In genomic region chr12:78170178-78170577, GRCm38 (mm10) we compare ENCODE assay signal across 25 mouse cellular contexts. TPM values are rescaled to one million over a fixed set of nuclear protein-coding genes. Genes with fewer than 3 reads are reported as not detected.
DNase-seq lines count a peak whose midpoint lies in the region; ATAC-seq and TF ChIP-seq lines count a peak whose summit lies in the region.
"Had no signal": no experiment of that assay in that cellular context is flagged by ENCODE, and none has a peak within 500 bp of the region (broad histone marks: within the 10 kb centered on the region; RNA-seq: fewer than 3 reads in every experiment).

No protein-coding gene starts in this region.

- H3K27ac ChIP-seq in MEL (ENCODE audit: control insufficient read depth, low read depth, low read length), result no peak overlapping the region
- no peak overlapping the region for H3K27ac ChIP-seq in forebrain, embryonic 15.5 days (replicated peaks)
- H3K27ac ChIP-seq: embryonic facial prominence, embryonic 10.5 days; embryonic facial prominence, embryonic 12.5 days; forebrain, embryonic 13.5 days had no signal

- no peak overlapping the region for H3K4me2 ChIP-seq in forebrain, embryonic 15.5 days (replicated peaks)
- H3K4me2 ChIP-seq: embryonic facial prominence, embryonic 12.5 days; forebrain, embryonic 13.5 days had no signal

- no peak overlapping the region for H3K4me3 ChIP-seq in MEL (ENCODE audit: control insufficient read depth in 1 of 2, insufficient read depth in 1 of 2, low read depth in 2 of 2, low read length in 2 of 2)
- H3K4me3 ChIP-seq in forebrain, embryonic 15.5 days, result no peak overlapping the region
- H3K4me3 ChIP-seq: embryonic facial prominence, embryonic 10.5 days; embryonic facial prominence, embryonic 12.5 days; forebrain, embryonic 13.5 days had no signal

- no peak for TF ChIP-seq POLR2A in MEL (IDR thresholded peaks at IDR 0.05; ENCODE audit: control insufficient read depth in 1 of 2, insufficient read depth in 1 of 2, low read depth in 1 of 2, low read length in 2 of 2, poor library complexity in 1 of 2)

- TF ChIP-seq CTCF in MEL (IDR thresholded peaks at IDR 0.05 in 2 of 3, conservative IDR thresholded peaks at IDR 0.05 in 1 of 3; ENCODE audit: control insufficient read depth in 1 of 3, insufficient read depth in 1 of 3, low read depth in 2 of 3, low read length in 3 of 3, poor library complexity in 1 of 3, severe bottlenecking in 1 of 3), result no peak

- no peak overlapping the region for H3K9ac ChIP-seq in MEL (ENCODE audit: control insufficient read depth, low read depth, low read length, poor library complexity, severe bottlenecking)
- no peak overlapping the region for H3K9ac ChIP-seq in forebrain, embryonic 15.5 days (replicated peaks)
- H3K9ac ChIP-seq: embryonic facial prominence, embryonic 12.5 days; forebrain, embryonic 13.5 days had no signal

- peak; percentile 19 for DNase-seq in 416B (ENCODE audit: low read depth)
- DNase-seq in MEL (ENCODE audit: low read depth, low spot score), result peak; percentile 72
- DNase-seq in kidney, postnatal 10 days, result no peak
- no peak for DNase-seq in cerebellum, postnatal 14 days
- DNase-seq: adrenal gland, adult 8-10 months; adrenal gland, postnatal 14 days; adrenal gland, postnatal 36 days; cerebellum, adult 11-12 months; cerebellum, adult 2 months; cerebellum, adult 9-10 months; cerebellum, postnatal 25 days had no signal

- ATAC-seq in megakaryocyte, adult 5-6 weeks (ENCODE audit: poor library complexity, severe bottlenecking), result peak; percentile 82
- no peak for ATAC-seq in forebrain, embryonic 15.5 days (replicated peaks)
- ATAC-seq: activated CD4-positive, CD25-positive, alpha-beta regulatory T cell, adult 4 months; forebrain, embryonic 13.5 days; forebrain, embryonic 16.5 days; Patski had no signal

- peak; percentile 18 to 51; a peak in 2 of 4 replicates for TF ChIP-seq EP300 in MEL (IDR thresholded peaks at IDR 0.05; ENCODE audit: low read depth in 1 of 2, low read length in 2 of 2)

- no peaks in the 10 kb centered on the region for H3K4me1 ChIP-seq in MEL (ENCODE audit: control insufficient read depth in 1 of 2, insufficient read depth in 2 of 2, low read length in 2 of 2)
- H3K4me1 ChIP-seq in forebrain, embryonic 15.5 days, result no peaks in the 10 kb centered on the region
- H3K4me1 ChIP-seq: embryonic facial prominence, embryonic 10.5 days; embryonic facial prominence, embryonic 12.5 days; forebrain, embryonic 13.5 days had no signal

- no peaks in the 10 kb centered on the region for H3K79me2 ChIP-seq in MEL (ENCODE audit: control insufficient read depth, insufficient read depth, low read length, poor library complexity)

- TF ChIP-seq RAD21 in MEL (IDR thresholded peaks at IDR 0.05; ENCODE audit: low read depth, low read length), result no peak

- peaks cover 2 to 3% of the 10 kb centered on the region in 2 experiments; a peak in 2 of 4 replicates for H3K27me3 ChIP-seq in MEL (ENCODE audit: control insufficient read depth in 1 of 2, insufficient read depth in 2 of 2, low read length in 2 of 2)
- H3K27me3 ChIP-seq in forebrain, embryonic 15.5 days, result no peaks in the 10 kb centered on the region
- H3K27me3 ChIP-seq: embryonic facial prominence, embryonic 12.5 days; forebrain, embryonic 13.5 days had no signal

- peaks cover 0 to 5% of the 10 kb centered on the region in 2 experiments; a peak in 2 of 4 replicates for H3K36me3 ChIP-seq in MEL (ENCODE audit: control insufficient read depth in 1 of 2, insufficient read depth in 2 of 2, low read length in 2 of 2)
- H3K36me3 ChIP-seq in forebrain, embryonic 15.5 days, result no peaks in the 10 kb centered on the region
- H3K36me3 ChIP-seq: embryonic facial prominence, embryonic 10.5 days; embryonic facial prominence, embryonic 12.5 days had no signal

- no peaks in the 10 kb centered on the region for H3K9me3 ChIP-seq in MEL (replicated peaks; ENCODE audit: insufficient read depth, low read length)
- H3K9me3 ChIP-seq in forebrain, embryonic 15.5 days, result no peaks in the 10 kb centered on the region
- H3K9me3 ChIP-seq: embryonic facial prominence, embryonic 10.5 days; embryonic facial prominence, embryonic 12.5 days; forebrain, embryonic 13.5 days had no signal

TF ChIP-seq in MEL, 35 proteins besides CTCF, POLR2A, EP300 and RAD21:
- no peak for TF ChIP-seq ZC3H11A (IDR thresholded peaks at IDR 0.05; ENCODE audit: low read depth, low read length)
- no peak for TF ChIP-seq HCFC1 (IDR thresholded peaks at IDR 0.05; ENCODE audit: low read depth, low read length)
- TF ChIP-seq ELF1 (IDR thresholded peaks at IDR 0.05; ENCODE audit: low read depth, low read length), result 0 out of 2 replicates have a peak, but pooled peaks have one; percentile 21
- peak; percentile 48 for TF ChIP-seq RCOR1 (IDR thresholded peaks at IDR 0.05; ENCODE audit: low read depth, low read length)
- no peak for TF ChIP-seq MAX (IDR thresholded peaks at IDR 0.05; ENCODE audit: low read length)
- no peak for TF ChIP-seq MYB (IDR thresholded peaks at IDR 0.05; ENCODE audit: low read depth, low read length)
- TF ChIP-seq ZMIZ1 (IDR thresholded peaks at IDR 0.05; ENCODE audit: low read depth, low read length), result no peak
- TF ChIP-seq ETS1 (IDR thresholded peaks at IDR 0.05; ENCODE audit: low read depth, low read length), result no peak
- TF ChIP-seq CHD2 (IDR thresholded peaks at IDR 0.05; ENCODE audit: low read length), result no peak
- TF ChIP-seq TAL1 (IDR thresholded peaks at IDR 0.05; ENCODE audit: low read length), result peak; percentile 11; the same call in 1 of the 2 replicates
- TF ChIP-seq TCF12 (IDR thresholded peaks at IDR 0.05; ENCODE audit: low read depth, low read length), result no peak
- peak; percentile 82 for TF ChIP-seq GATA1 (IDR thresholded peaks at IDR 0.05; ENCODE audit: low read depth, low read length)
- no peak for TF ChIP-seq MYC (IDR thresholded peaks at IDR 0.05; ENCODE audit: low read depth, low read length)
- TF ChIP-seq CHD1 (IDR thresholded peaks at IDR 0.05; ENCODE audit: low read depth, low read length), result no peak
- TF ChIP-seq NRF1 (IDR thresholded peaks at IDR 0.05; ENCODE audit: insufficient read depth, low read depth, low read length, poor library complexity, severe bottlenecking), result no peak

RNA-seq across cellular contexts. Expression of gene Gm6657, which starts 23.9 kb away (rescaled TPM):
- not detected in 2 replicates for total RNA-seq in MEL (2012; rRNA removed)
- not detected for polyA plus RNA-seq in MEL (2012; ENCODE audit: insufficient read depth in 1 of 2, insufficient read length in 2 of 2, low read depth in 1 of 2, low replicate concordance in 2 of 2, missing spikeins in 1 of 2)
- total RNA-seq in megakaryocyte, adult 5-6 weeks (2015), result not detected in 2 replicates
- not detected in 2 replicates for total RNA-seq in megakaryocyte, adult 5-6 weeks (2017)
- not detected in 2 replicates for polyA plus RNA-seq in forebrain, embryonic 15.5 days (2015; fragmentation: Nextera tagmentation; extraction: Ambion mirVana)
- total RNA-seq: adrenal gland, adult 18-20 months; adrenal gland, adult 8-10 months; adrenal gland, postnatal 14 days; adrenal gland, postnatal 36 days; ES-E14 had no signal
- polyA plus RNA-seq: activated CD4-positive, CD25-positive, alpha-beta regulatory T cell, adult 4 months; C2C12; cerebellum, adult 2 months; cortical plate, adult 2 months; embryonic facial prominence, embryonic 10.5 days; embryonic facial prominence, embryonic 12.5 days; embryonic facial prominence, embryonic 14.5 days; forebrain, embryonic 11.5 days; forebrain, embryonic 13.5 days; forebrain, embryonic 16.5 days; Patski had no signal

RNA-seq across cellular contexts. Expression of gene Gphn, which starts 56.0 kb away (rescaled TPM):
- total RNA-seq in MEL (2012; rRNA removed), result 23.1 and 26.4 TPM in 2 replicates
- 10 to 100 TPM in 1 of 2 experiments, not detected in 1; 30.5 TPM for polyA plus RNA-seq in MEL (2012; ENCODE audit: insufficient read depth in 1 of 2, insufficient read length in 2 of 2, low read depth in 1 of 2, low replicate concordance in 2 of 2, missing spikeins in 1 of 2)
- 8.2 and 9.3 TPM in 2 replicates for total RNA-seq in megakaryocyte, adult 5-6 weeks (2015)
- 7.4 and 10.0 TPM in 2 replicates for total RNA-seq in megakaryocyte, adult 5-6 weeks (2017)
- polyA plus RNA-seq in forebrain, embryonic 15.5 days (2015; fragmentation: Nextera tagmentation; extraction: Ambion mirVana), result 28.1 and 30.6 TPM in 2 replicates

Comparison
In these comparisons a context has a peak if more than half of its experiments do, and no peak if none do; other contexts are left out.
1. DNase-seq: peak in 416B (single experiment) and MEL (single experiment); none in kidney, postnatal 10 days (single experiment) and cerebellum, postnatal 14 days (0 of 2).